Mouse (Mus musculus) erythroblast, embryonic 14.5 days (primary cell): ENCODE measurements around the gene Dido1. TPM values are rescaled to one million over a fixed set of nuclear protein-coding genes. Genes with fewer than 3 reads are reported as not detected.
A peak's percentile ranks its signal among the peaks of the same experiment; 100 is the strongest.

Experiments used
- H3K27me3 ChIP-seq: 2 replicates; pipeline ENCODE4 v1.6.1; 2012; ENCODE audit warnings: inconsistent platforms; ENCODE audit not compliant: control insufficient read depth
- H3K36me3 ChIP-seq: 2 replicates; pipeline ENCODE4 v1.6.1; 2012; ENCODE audit warnings: mild to moderate bottlenecking, inconsistent platforms; ENCODE audit not compliant: control insufficient read depth
- H3K4me1 ChIP-seq: 2 replicates; pipeline ENCODE4 v1.6.1; 2012; ENCODE audit warnings: inconsistent platforms; ENCODE audit not compliant: control insufficient read depth
- H3K4me3 ChIP-seq: replicated peaks from 2 replicates; pipeline ENCODE3; 2012; ENCODE audit warnings: moderate library complexity, mild to moderate bottlenecking, inconsistent platforms
- H3K9me3 ChIP-seq: 2 replicates; pipeline ENCODE4 v1.6.1; 2012; ENCODE audit warnings: low read length, inconsistent platforms, mixed read lengths; ENCODE audit not compliant: control insufficient read depth
- GATA1 ChIP-seq: IDR thresholded peaks from 2 replicates; pipeline ENCODE4 v1.6.1; 2012; ENCODE audit warnings: low read length, inconsistent platforms, mixed read lengths
- TAL1 ChIP-seq: IDR thresholded peaks from 3 replicates; pipeline ENCODE4 v1.6.1; 2012; ENCODE audit warnings: low read length, inconsistent platforms, mixed read lengths
- polyA plus RNA-seq: library from polyadenylated mRNA; stranded (reverse); fragments of >175 nt; gene quantifications from 2 replicates; pipeline ENCODE4 v1.2.3, GENCODE M21; 2012

The Dido1 gene
- 1.1 and 1.6 TPM in 2 replicates for polyA plus RNA-seq

- Histone ChIP-seq H3K27me3 (no peaks in the 10 kb centered on the region), H3K4me3 (peak within 1 kb of the TSS; percentile 79), H3K9me3 (no peaks in the 10 kb centered on the region), H3K4me1 (peaks cover 67% of the 10 kb centered on the region), H3K36me3 (peaks cover 65% of the 10 kb centered on the region)
- TF ChIP-seq TAL1 (no peak), GATA1 (no peak)
Observed at GRCm38 (mm10) chr2:180709923-180710272, at the start of gene Dido1, which contains the start of gene Gid8. Gene Dido1 (minus strand): TSS chr2:180709999. Gene Gid8 (plus strand): TSS chr2:180710117.

- H3K4me3 ChIP-seq, result no peak overlapping the region
Observed at GRCm38 (mm10) chr2:180758513-180759263, 48.9 kb upstream of the Dido1 start.

GRCm38 (mm10) chr2:180756786-180757185 lies 47.0 kb upstream of the Dido1 start:
- Histone ChIP-seq H3K4me3 (no peak overlapping the region), H3K27me3 (no peaks in the 10 kb centered on the region; the same call in 1 of the 2 replicates), H3K36me3 (no peaks in the 10 kb centered on the region), H3K9me3 (no peaks in the 10 kb centered on the region), H3K4me1 (no peaks in the 10 kb centered on the region)
- TF ChIP-seq GATA1 (no peak), TAL1 (no peak)

More at GRCm38 (mm10) chr2:180758513-180759263, 48.9 kb upstream of the Dido1 start:
- Histone ChIP-seq H3K9me3 (no peaks in the 10 kb centered on the region), H3K27me3 (no peaks in the 10 kb centered on the region; the same call in 1 of the 2 replicates), H3K4me1 (no peaks in the 10 kb centered on the region), H3K36me3 (no peaks in the 10 kb centered on the region)
- TF ChIP-seq GATA1, result no peak
- TF ChIP-seq TAL1, result no peak

GRCm38 (mm10) chr2:180755896-180756295 lies 46.1 kb upstream of the Dido1 start:
- no peaks in the 10 kb centered on the region for H3K27me3 ChIP-seq
- H3K4me3 ChIP-seq, result no peak overlapping the region
- no peak for TF ChIP-seq GATA1
- TF ChIP-seq TAL1, result no peak
- H3K36me3 ChIP-seq, result no peaks in the 10 kb centered on the region
- H3K4me1 ChIP-seq, result no peaks in the 10 kb centered on the region
- no peaks in the 10 kb centered on the region for H3K9me3 ChIP-seq

- TF ChIP-seq TAL1 (no peak), GATA1 (no peak)
- H3K4me3 ChIP-seq, result no peak overlapping the region
- no peaks in the 10 kb centered on the region for H3K27me3 ChIP-seq
- no peaks in the 10 kb centered on the region for H3K9me3 ChIP-seq
- H3K36me3 ChIP-seq, result no peaks in the 10 kb centered on the region
- H3K4me1 ChIP-seq, result no peaks in the 10 kb centered on the region
Observed at GRCm38 (mm10) chr2:180754976-180755688, 45.3 kb upstream of the Dido1 start.

GRCm38 (mm10) chr2:180748904-180749303 lies 39.1 kb upstream of the Dido1 start:
- peaks cover 3% of the 10 kb centered on the region; the same call in 1 of the 2 replicates for H3K27me3 ChIP-seq
- TF ChIP-seq GATA1 (no peak), TAL1 (no peak)
- peaks cover 2% of the 10 kb centered on the region; the same call in 1 of the 2 replicates for H3K4me1 ChIP-seq
- no peak overlapping the region for H3K4me3 ChIP-seq
- H3K36me3 ChIP-seq, result no peaks in the 10 kb centered on the region
- H3K9me3 ChIP-seq, result no peaks in the 10 kb centered on the region

GRCm38 (mm10) chr2:180746569-180747192 lies 36.9 kb upstream of the Dido1 start:
- Histone ChIP-seq H3K9me3 (no peaks in the 10 kb centered on the region), H3K4me3 (no peak overlapping the region), H3K27me3 (peaks cover 3% of the 10 kb centered on the region; the same call in 1 of the 2 replicates), H3K4me1 (peaks cover 2% of the 10 kb centered on the region; the same call in 1 of the 2 replicates), H3K36me3 (no peaks in the 10 kb centered on the region)
- no peak for TF ChIP-seq GATA1
- no peak for TF ChIP-seq TAL1

GRCm38 (mm10) chr2:180745248-180745927 lies 35.6 kb upstream of the Dido1 start:
- H3K4me1 ChIP-seq, result peaks cover 2% of the 10 kb centered on the region; the same call in 1 of the 2 replicates
- H3K36me3 ChIP-seq, result no peaks in the 10 kb centered on the region
- TF ChIP-seq GATA1 (no peak), TAL1 (no peak)
- H3K4me3 ChIP-seq, result no peak overlapping the region
- no peaks in the 10 kb centered on the region for H3K9me3 ChIP-seq
- peaks cover 3% of the 10 kb centered on the region; the same call in 1 of the 2 replicates for H3K27me3 ChIP-seq

GRCm38 (mm10) chr2:180743321-180743720 lies 33.5 kb upstream of the Dido1 start:
- TF ChIP-seq TAL1 (no peak), GATA1 (no peak)
- H3K4me1 ChIP-seq, result peaks cover 2% of the 10 kb centered on the region; the same call in 1 of the 2 replicates
- no peaks in the 10 kb centered on the region for H3K9me3 ChIP-seq
- H3K4me3 ChIP-seq, result no peak overlapping the region
- H3K36me3 ChIP-seq, result no peaks in the 10 kb centered on the region
- no peaks in the 10 kb centered on the region for H3K27me3 ChIP-seq
